Mouse (Mus musculus): ENCODE data around the gene Catsper4. TPM values are rescaled to one million over a fixed set of nuclear protein-coding genes. Genes with fewer than 3 reads are reported as not detected.

The Catsper4 gene
- polyA plus RNA-seq, 1 experiment = not detected

DNA sequence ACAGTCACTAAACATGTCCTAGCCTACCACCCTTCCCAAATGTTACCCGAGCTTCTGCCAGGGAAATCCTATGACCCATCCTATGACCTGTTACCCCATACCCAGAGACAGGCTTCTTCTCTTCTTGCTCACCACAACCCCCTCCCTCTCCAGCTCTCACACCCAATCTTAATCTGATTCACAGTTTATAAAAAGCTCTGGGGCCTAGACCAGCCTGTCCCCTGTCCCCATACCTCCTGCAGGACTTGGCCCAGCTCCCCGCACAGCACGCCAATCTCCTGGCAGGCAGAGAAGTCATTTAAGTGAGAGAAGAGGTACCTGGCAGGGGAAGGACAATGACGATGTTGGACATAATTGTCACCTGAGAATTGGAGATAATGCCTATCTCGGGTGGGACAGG is 7.7 kb upstream of the Catsper4 start:
- H3K27me3 ChIP-seq (ENCODE audit: control insufficient read depth, insufficient read depth, low read length) = no peaks in the 10 kb centered on the region
- 36% methylated on average over 5 of the region's 5 CpGs for WGBS
- no peak for TF ChIP-seq POLR2A (IDR thresholded peaks at IDR 0.05; ENCODE audit: borderline replicate concordance, insufficient read depth, low read length)
- TF ChIP-seq CTCF (IDR thresholded peaks at IDR 0.05; ENCODE audit: borderline replicate concordance, insufficient read depth, low read depth, low read length) = no peak
- peak in 1 of 2 experiments; percentile 22 for DNase-seq
- H3K27ac ChIP-seq (ENCODE audit: insufficient read depth, low read length) = no peak overlapping the region
- peaks cover 13% of the 10 kb centered on the region; the same call in 1 of the 2 replicates for H3K4me1 ChIP-seq (ENCODE audit: control insufficient read depth, insufficient read depth, low read length)
- H3K4me3 ChIP-seq (replicated peaks; ENCODE audit: insufficient read depth, low read depth, low read length) = no peak overlapping the region

DNA sequence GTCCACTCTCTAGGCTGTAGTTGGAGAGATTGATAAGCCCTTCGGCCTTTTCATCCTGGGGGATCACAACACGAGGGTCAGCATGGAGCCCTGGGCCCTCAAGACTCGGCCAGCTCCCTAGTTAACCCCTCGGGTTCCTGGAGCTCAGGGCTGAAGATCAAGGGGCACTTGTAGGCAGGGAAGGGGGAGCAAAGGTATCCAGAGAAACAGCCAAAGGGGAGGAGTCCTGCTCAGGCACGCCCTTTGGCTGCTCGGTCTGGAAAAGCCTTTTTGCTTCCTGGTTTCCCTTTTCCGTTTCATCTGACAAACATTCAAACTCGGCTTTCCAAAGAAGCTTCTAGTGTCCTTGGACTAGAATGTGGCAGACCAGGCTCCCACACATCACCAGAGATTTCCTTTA is 3.2 kb upstream of the Catsper4 start:
- DNase-seq = no peak
- Histone ChIP-seq H3K27ac (ENCODE audit: insufficient read depth, low read length) (no peak overlapping the region), H3K4me3 (replicated peaks; ENCODE audit: insufficient read depth, low read depth, low read length) (no peak overlapping the region), H3K27me3 (ENCODE audit: control insufficient read depth, insufficient read depth, low read length) (no peaks in the 10 kb centered on the region), H3K4me1 (ENCODE audit: control insufficient read depth, insufficient read depth, low read length) (peaks cover 5% of the 10 kb centered on the region; the same call in 1 of the 2 replicates)
- WGBS = 41% methylated on average over 8 of the region's 8 CpGs
- TF ChIP-seq CTCF (IDR thresholded peaks at IDR 0.05; ENCODE audit: borderline replicate concordance, insufficient read depth, low read depth, low read length) (no peak), POLR2A (IDR thresholded peaks at IDR 0.05; ENCODE audit: borderline replicate concordance, insufficient read depth, low read length) (no peak)

DNA sequence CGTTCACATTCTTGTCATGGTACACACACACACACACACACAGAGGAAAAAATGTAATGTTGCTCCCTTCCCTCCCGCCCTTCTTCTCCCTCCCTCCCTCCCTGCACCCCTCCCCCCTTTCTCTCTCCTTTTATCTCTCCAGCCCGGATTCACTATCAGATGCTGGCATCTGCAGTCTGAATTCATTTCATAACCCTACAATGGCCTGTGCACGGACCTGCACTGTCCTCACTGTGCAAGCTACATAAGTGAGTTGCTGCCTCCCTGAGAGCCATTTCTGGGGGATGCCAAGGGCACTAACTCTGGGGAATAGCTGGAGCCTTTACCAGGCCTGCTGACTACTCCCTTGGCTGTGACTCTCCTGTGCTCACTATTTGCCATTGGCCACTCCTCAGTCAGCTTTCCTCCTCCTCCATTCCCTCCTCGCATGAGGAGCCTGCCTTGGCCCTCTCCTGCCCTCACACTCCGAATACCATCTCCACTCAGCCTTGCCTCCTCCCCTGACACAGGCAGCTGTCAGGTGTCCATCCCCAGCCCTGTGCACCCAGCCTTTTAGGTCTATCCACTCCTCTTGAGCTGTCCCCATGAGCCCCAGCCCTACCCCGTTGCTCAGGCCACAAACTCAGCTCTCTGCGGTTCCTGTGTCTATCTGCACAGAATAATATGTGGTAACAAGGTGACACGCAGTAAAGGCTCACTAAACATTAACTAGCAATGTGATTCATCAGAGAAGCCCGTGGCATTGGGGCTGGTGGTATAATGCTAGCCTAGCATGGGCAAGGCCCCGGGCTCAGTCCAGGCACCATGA is 4.2 kb downstream of the Catsper4 start:
- no peak overlapping the region for H3K27ac ChIP-seq (ENCODE audit: insufficient read depth, low read length)
- no peak overlapping the region for H3K4me3 ChIP-seq (replicated peaks; ENCODE audit: insufficient read depth, low read depth, low read length)
- H3K4me1 ChIP-seq (ENCODE audit: control insufficient read depth, insufficient read depth, low read length) = no peaks in the 10 kb centered on the region
- DNase-seq = no peak
- no peaks in the 10 kb centered on the region for H3K27me3 ChIP-seq (ENCODE audit: control insufficient read depth, insufficient read depth, low read length)
- TF ChIP-seq POLR2A (IDR thresholded peaks at IDR 0.05; ENCODE audit: borderline replicate concordance, insufficient read depth, low read length) = no peak
- TF ChIP-seq CTCF (IDR thresholded peaks at IDR 0.05; ENCODE audit: borderline replicate concordance, insufficient read depth, low read depth, low read length) = no peak
- WGBS = 64% methylated on average over 11 of the region's 11 CpGs

DNA sequence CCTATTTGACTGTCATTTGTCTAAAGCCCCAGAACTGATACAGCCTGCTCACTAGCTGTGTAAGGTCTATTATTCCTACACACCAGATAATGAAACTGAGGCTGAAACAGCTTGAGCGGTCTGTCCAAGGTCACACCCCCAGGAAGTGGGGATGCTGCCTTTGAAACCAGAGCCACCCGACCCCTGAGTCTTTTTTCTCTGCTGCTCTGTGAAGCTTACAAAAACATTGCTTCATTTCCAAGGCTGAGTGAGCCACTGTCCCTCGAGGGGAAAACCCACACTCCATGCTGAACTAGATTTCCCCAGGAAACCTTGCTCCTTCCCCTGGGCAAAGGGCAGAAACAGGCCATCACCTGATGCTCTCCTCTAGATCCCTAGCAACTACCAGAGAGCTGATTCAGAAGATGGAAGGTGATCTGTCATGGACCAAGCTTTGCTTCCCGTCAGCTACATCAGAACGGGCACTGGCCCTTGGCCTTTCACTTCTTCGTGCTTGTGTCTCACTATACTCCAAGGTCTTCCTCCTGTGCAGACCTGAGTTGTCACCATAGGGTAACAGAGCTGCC is 20.6 kb downstream of the Catsper4 start:
- Histone ChIP-seq H3K27ac (ENCODE audit: insufficient read depth, low read length) (no peak overlapping the region), H3K27me3 (ENCODE audit: control insufficient read depth, insufficient read depth, low read length) (no peaks in the 10 kb centered on the region; the same call in 1 of the 2 replicates), H3K4me1 (ENCODE audit: control insufficient read depth, insufficient read depth, low read length) (no peaks in the 10 kb centered on the region), H3K4me3 (replicated peaks; ENCODE audit: insufficient read depth, low read depth, low read length) (no peak overlapping the region)
- DNase-seq = no peak
- WGBS = 62% methylated on average over 6 of the region's 6 CpGs
- TF ChIP-seq CTCF (IDR thresholded peaks at IDR 0.05; ENCODE audit: borderline replicate concordance, insufficient read depth, low read depth, low read length) (no peak), POLR2A (IDR thresholded peaks at IDR 0.05; ENCODE audit: borderline replicate concordance, insufficient read depth, low read length) (no peak)

DNA sequence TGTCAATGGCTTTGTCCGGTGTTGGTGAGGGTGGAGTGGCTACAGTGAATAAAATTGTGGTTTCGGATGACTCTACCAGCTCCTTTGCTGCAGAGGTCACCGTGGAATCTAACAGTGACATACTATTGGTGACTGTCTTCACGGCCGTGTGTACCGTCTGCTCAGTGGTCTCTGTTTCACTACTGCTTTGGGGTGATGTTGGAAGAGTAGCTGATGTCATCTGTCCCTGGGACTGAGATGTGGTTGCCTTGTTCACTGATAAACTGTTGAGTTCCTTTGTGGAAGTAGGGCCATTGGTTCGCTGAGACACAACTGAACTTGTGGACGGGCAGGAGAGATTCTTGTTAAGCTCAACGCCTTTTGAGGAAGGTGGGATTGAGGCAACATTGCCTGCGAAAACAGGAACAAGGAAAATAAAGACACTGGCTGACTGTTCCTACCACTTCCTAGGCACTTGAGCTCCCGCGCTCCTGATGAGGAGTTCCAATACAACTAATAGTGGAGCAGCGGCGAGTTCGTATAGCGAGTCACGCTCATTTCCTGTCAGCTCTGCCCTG is 23.8 kb downstream of the Catsper4 start:
- no peak overlapping the region for H3K27ac ChIP-seq (ENCODE audit: insufficient read depth, low read length)
- TF ChIP-seq CTCF (IDR thresholded peaks at IDR 0.05; ENCODE audit: borderline replicate concordance, insufficient read depth, low read depth, low read length) (no peak), POLR2A (IDR thresholded peaks at IDR 0.05; ENCODE audit: borderline replicate concordance, insufficient read depth, low read length) (no peak)
- no peaks in the 10 kb centered on the region; the same call in 1 of the 2 replicates for H3K27me3 ChIP-seq (ENCODE audit: control insufficient read depth, insufficient read depth, low read length)
- 92% methylated on average over 17 of the region's 17 CpGs for WGBS
- no peak for DNase-seq
- H3K4me3 ChIP-seq (replicated peaks; ENCODE audit: insufficient read depth, low read depth, low read length) = no peak overlapping the region
- H3K4me1 ChIP-seq (ENCODE audit: control insufficient read depth, insufficient read depth, low read length) = no peaks in the 10 kb centered on the region

DNA sequence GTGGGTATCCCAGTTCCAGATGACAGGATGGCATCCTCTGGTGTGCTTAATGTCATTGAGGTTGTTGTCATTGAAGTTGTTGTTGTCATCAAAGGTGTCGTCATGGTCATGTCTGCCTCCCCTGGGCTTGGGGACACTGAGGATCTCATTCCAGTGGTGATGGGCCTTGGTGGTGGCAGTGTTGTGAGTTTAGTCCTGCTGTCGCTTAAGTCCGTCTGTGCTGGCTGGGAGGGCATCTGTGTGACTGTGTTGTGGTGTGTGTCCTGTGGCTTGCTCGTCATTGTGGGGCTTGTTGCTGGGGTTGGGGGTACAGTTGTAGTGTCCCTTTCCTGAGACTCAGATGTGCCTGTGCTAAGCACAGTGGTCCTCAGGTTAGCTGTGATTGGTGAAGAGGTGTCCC is 24.3 kb downstream of the Catsper4 start, which contains the start of gene Gm7534:
Gene Gm7534 (minus strand): TSS at position 101 of the 400 bp plus-strand sequence.
- no peak within 1 kb of the TSS for H3K27ac ChIP-seq (ENCODE audit: insufficient read depth, low read length)
- no peak for DNase-seq
- WGBS = 87% methylated on average over 4 of the region's 4 CpGs
- H3K27me3 ChIP-seq (ENCODE audit: control insufficient read depth, insufficient read depth, low read length) = no peaks in the 10 kb centered on the region; the same call in 1 of the 2 replicates
- TF ChIP-seq POLR2A (IDR thresholded peaks at IDR 0.05; ENCODE audit: borderline replicate concordance, insufficient read depth, low read length) (no peak), CTCF (IDR thresholded peaks at IDR 0.05; ENCODE audit: borderline replicate concordance, insufficient read depth, low read depth, low read length) (no peak)
- H3K4me3 ChIP-seq (replicated peaks; ENCODE audit: insufficient read depth, low read depth, low read length) = no peak within 1 kb of the TSS
- no peaks in the 10 kb centered on the region for H3K4me1 ChIP-seq (ENCODE audit: control insufficient read depth, insufficient read depth, low read length)

DNA sequence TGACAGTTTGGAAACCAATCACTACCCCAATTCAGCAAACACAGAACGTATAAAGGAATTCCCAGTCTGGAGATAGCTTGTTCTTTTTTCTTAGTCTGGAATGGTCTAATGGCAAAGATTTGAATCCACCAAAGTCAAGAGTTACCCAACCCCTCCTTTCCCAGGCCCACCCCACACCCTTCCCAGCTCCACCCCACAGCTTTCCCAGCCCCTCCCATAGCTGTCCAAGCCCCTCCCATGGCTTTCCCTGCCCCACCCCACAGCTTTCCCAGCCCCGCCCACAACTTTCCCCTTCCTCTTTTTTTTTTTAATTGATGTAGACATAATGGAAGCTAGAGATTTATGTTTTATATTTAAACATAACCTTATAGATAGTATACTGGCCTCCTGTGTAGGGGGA is 27.8 kb downstream of the Catsper4 start:
- 81% methylated on average over 2 of the region's 2 CpGs for WGBS
- Histone ChIP-seq H3K27ac (ENCODE audit: insufficient read depth, low read length) (no peak overlapping the region), H3K27me3 (ENCODE audit: control insufficient read depth, insufficient read depth, low read length) (no peaks in the 10 kb centered on the region; the same call in 1 of the 2 replicates), H3K4me1 (ENCODE audit: control insufficient read depth, insufficient read depth, low read length) (no peaks in the 10 kb centered on the region), H3K4me3 (replicated peaks; ENCODE audit: insufficient read depth, low read depth, low read length) (no peak overlapping the region)
- no peak for DNase-seq
- TF ChIP-seq POLR2A (IDR thresholded peaks at IDR 0.05; ENCODE audit: borderline replicate concordance, insufficient read depth, low read length) (no peak), CTCF (IDR thresholded peaks at IDR 0.05; ENCODE audit: borderline replicate concordance, insufficient read depth, low read depth, low read length) (no peak)
